Mouse (Mus musculus) cerebellum, adult 2 months (tissue): Measurements from ENCODE around the gene Ikzf1.
A peak's percentile ranks its signal among the peaks of the same experiment; 100 is the strongest.

Experiments
- CTCF ChIP-seq: fragments of 200-500 bp; IDR thresholded peaks from 2 replicates; pipeline ENCODE4 v1.5.1; 2011; ENCODE audit warnings: low read depth, mild to moderate bottlenecking, control low read depth, low read length, moderate library complexity, borderline replicate concordance; ENCODE audit not compliant: insufficient read depth
- POLR2A ChIP-seq: fragments of 200-500 bp; IDR thresholded peaks from 2 replicates; pipeline ENCODE4 v1.6.1; 2011; ENCODE audit warnings: low read length, control low read depth, borderline replicate concordance; ENCODE audit not compliant: insufficient read depth

GRCm38 (mm10) chr11:11820251-11820650 is 135.4 kb downstream of the Ikzf1 start:
- no peak for TF ChIP-seq POLR2A
- TF ChIP-seq CTCF, result peak; percentile 67; the same call in 1 of the 2 replicates
